Mouse (Mus musculus) heart, embryonic 10.5 days (tissue): ENCODE data around the gene 7530416G11Rik. TPM values are rescaled to one million over a fixed set of nuclear protein-coding genes. Genes with fewer than 3 reads are reported as not detected.

Experiments used
- DNase-seq: peaks from one replicate; pipeline ENCODE4 v3.0.0-alpha.2; 2017; ENCODE audit warnings: low spot score
- H3K27ac ChIP-seq: fragments of 300-500 bp; sonication (generic); 2 replicates; pipeline ENCODE4 v1.5.1; 2016; ENCODE audit warnings: mild to moderate bottlenecking
- H3K27me3 ChIP-seq: fragments of 300-500 bp; sonication (generic); 2 replicates; pipeline ENCODE4 v1.6.1; 2016; ENCODE audit warnings: mild to moderate bottlenecking; ENCODE audit not compliant: poor library complexity, insufficient read depth, severe bottlenecking
- H3K36me3 ChIP-seq: fragments of 300-500 bp; sonication (generic); 2 replicates; pipeline ENCODE4 v1.6.1; 2016; ENCODE audit warnings: mild to moderate bottlenecking, moderate library complexity
- H3K4me1 ChIP-seq: fragments of 300-500 bp; sonication (generic); 2 replicates; pipeline ENCODE4 v1.6.1; 2016; ENCODE audit warnings: mild to moderate bottlenecking
- H3K4me3 ChIP-seq: fragments of 300-500 bp; sonication (generic); 2 replicates; pipeline ENCODE4 v1.5.1; 2016; ENCODE audit warnings: mild to moderate bottlenecking, moderate library complexity
- H3K9me3 ChIP-seq: fragments of 300-500 bp; sonication (generic); 2 replicates; pipeline ENCODE4 v1.6.1; 2016; ENCODE audit warnings: mild to moderate bottlenecking, moderate library complexity
- whole genome bisulfite sequencing: fragments of 180-500 bp; shearing (Covaris S2); methylation state at CpG from one replicate; pipeline ENCODE4 v1.1.7; 2016; 5-methylcytosine and 5-hydroxymethylcytosine counted together
- polyA plus RNA-seq: library from polyadenylated mRNA; unstranded; fragments of >200 nt; fragmentation: Nextera tagmentation; extraction: Ambion mirVana; gene quantifications from 2 replicates; pipeline ENCODE4 v1.2.1, GENCODE M21; 2016

The 7530416G11Rik gene
- polyA plus RNA-seq = not detected in 2 replicates

- Histone ChIP-seq H3K9me3 (no peaks in the 10 kb centered on the region), H3K27ac (no peak within 1 kb of the TSS), H3K4me3 (no peak within 1 kb of the TSS), H3K4me1 (peaks cover 16% of the 10 kb centered on the region), H3K36me3 (no peaks in the 10 kb centered on the region), H3K27me3 (peaks cover 50% of the 10 kb centered on the region)
- 77% methylated on average over 8 of the region's 8 CpGs for whole genome bisulfite sequencing
- DNase-seq = no peak
These were observed at the start of gene 7530416G11Rik for GRCm38 (mm10) chr15:85503127-85503526. Gene 7530416G11Rik, minus strand, starts transcription at chr15:85503227.

- DNase-seq = no peak
- peaks cover 39% of the 10 kb centered on the region for H3K4me1 ChIP-seq
- no peak overlapping the region for H3K4me3 ChIP-seq
- WGBS = 82% methylated on average over 4 of the region's 4 CpGs
- H3K9me3 ChIP-seq = no peaks in the 10 kb centered on the region
- no peaks in the 10 kb centered on the region for H3K36me3 ChIP-seq
- peaks cover 29% of the 10 kb centered on the region for H3K27me3 ChIP-seq
- no peak overlapping the region for H3K27ac ChIP-seq
These were observed 43.5 kb upstream of the 7530416G11Rik start for GRCm38 (mm10) chr15:85546500-85546899.

- H3K27me3 ChIP-seq = peaks cover 36% of the 10 kb centered on the region
- H3K36me3 ChIP-seq = no peaks in the 10 kb centered on the region
- WGBS = 60% methylated on average over 5 of the region's 5 CpGs
- no peak for DNase-seq
- peaks cover 39% of the 10 kb centered on the region for H3K4me1 ChIP-seq
- no peak overlapping the region for H3K27ac ChIP-seq
- no peaks in the 10 kb centered on the region for H3K9me3 ChIP-seq
- no peak overlapping the region for H3K4me3 ChIP-seq
These were observed 42.3 kb upstream of the 7530416G11Rik start for GRCm38 (mm10) chr15:85545369-85545768.

GRCm38 (mm10) chr15:85538170-85538569 is 35.1 kb upstream of the 7530416G11Rik start:
- Histone ChIP-seq H3K27me3 (peaks cover 86% of the 10 kb centered on the region), H3K4me3 (no peak overlapping the region), H3K27ac (no peak overlapping the region), H3K4me1 (peaks cover 36% of the 10 kb centered on the region), H3K36me3 (no peaks in the 10 kb centered on the region), H3K9me3 (no peaks in the 10 kb centered on the region)
- DNase-seq = no peak
- WGBS = 61% methylated on average over 11 of the region's 11 CpGs

- Histone ChIP-seq H3K36me3 (no peaks in the 10 kb centered on the region), H3K27ac (no peak overlapping the region), H3K4me3 (no peak overlapping the region), H3K9me3 (no peaks in the 10 kb centered on the region), H3K27me3 (peaks cover 83% of the 10 kb centered on the region), H3K4me1 (peaks cover 26% of the 10 kb centered on the region)
- 68% methylated on average over 25 of the region's 25 CpGs for WGBS
- DNase-seq = no peak
These were observed 34.1 kb upstream of the 7530416G11Rik start for GRCm38 (mm10) chr15:85537151-85537550.

GRCm38 (mm10) chr15:85534646-85535045 is 31.6 kb upstream of the 7530416G11Rik start:
- Histone ChIP-seq H3K27ac (no peak overlapping the region), H3K27me3 (peaks cover 85% of the 10 kb centered on the region), H3K9me3 (no peaks in the 10 kb centered on the region), H3K4me3 (no peak overlapping the region), H3K4me1 (peaks cover 29% of the 10 kb centered on the region), H3K36me3 (no peaks in the 10 kb centered on the region)
- DNase-seq = no peak
- 74% methylated on average over 6 of the region's 6 CpGs for WGBS

GRCm38 (mm10) chr15:85534215-85534614 is 31.2 kb upstream of the 7530416G11Rik start:
- no peak for DNase-seq
- Histone ChIP-seq H3K4me3 (no peak overlapping the region), H3K9me3 (no peaks in the 10 kb centered on the region), H3K27me3 (peaks cover 86% of the 10 kb centered on the region), H3K27ac (0 out of 2 replicates have a peak overlapping the region, but pooled peaks have one; percentile 10), H3K4me1 (peaks cover 26% of the 10 kb centered on the region), H3K36me3 (no peaks in the 10 kb centered on the region)
- 72% methylated on average over 8 of the region's 8 CpGs for WGBS

GRCm38 (mm10) chr15:85532063-85532462 is 29.0 kb upstream of the 7530416G11Rik start:
- Histone ChIP-seq H3K27me3 (peaks cover 71% of the 10 kb centered on the region), H3K4me3 (no peak overlapping the region), H3K9me3 (no peaks in the 10 kb centered on the region), H3K36me3 (no peaks in the 10 kb centered on the region), H3K4me1 (peaks cover 16% of the 10 kb centered on the region), H3K27ac (no peak overlapping the region)
- DNase-seq = no peak
- WGBS = 71% methylated on average over 3 of the region's 3 CpGs

GRCm38 (mm10) chr15:85529911-85530310 is 26.9 kb upstream of the 7530416G11Rik start:
- no peak overlapping the region for H3K4me3 ChIP-seq
- H3K9me3 ChIP-seq = no peaks in the 10 kb centered on the region
- WGBS = 59% methylated on average over 3 of the region's 3 CpGs
- no peak overlapping the region for H3K27ac ChIP-seq
- DNase-seq = no peak
- H3K27me3 ChIP-seq = peaks cover 58% of the 10 kb centered on the region
- H3K4me1 ChIP-seq = peaks cover 16% of the 10 kb centered on the region
- no peaks in the 10 kb centered on the region for H3K36me3 ChIP-seq

- H3K27ac ChIP-seq = no peak overlapping the region
- no peak overlapping the region for H3K4me3 ChIP-seq
- WGBS = 26% methylated on average over 12 of the region's 12 CpGs
- no peak for DNase-seq
- peaks cover 26% of the 10 kb centered on the region for H3K4me1 ChIP-seq
- H3K36me3 ChIP-seq = no peaks in the 10 kb centered on the region
- H3K27me3 ChIP-seq = peaks cover 53% of the 10 kb centered on the region
- no peaks in the 10 kb centered on the region for H3K9me3 ChIP-seq
These were observed 21.4 kb upstream of the 7530416G11Rik start for GRCm38 (mm10) chr15:85524404-85524950.

- Histone ChIP-seq H3K9me3 (no peaks in the 10 kb centered on the region), H3K36me3 (no peaks in the 10 kb centered on the region), H3K27me3 (peaks cover 57% of the 10 kb centered on the region), H3K4me3 (peak overlapping the region; percentile 38), H3K4me1 (peaks cover 30% of the 10 kb centered on the region), H3K27ac (peak overlapping the region; percentile 76)
- 7% methylated on average over 14 of the region's 14 CpGs for WGBS
- DNase-seq = no peak
These were observed 20.4 kb upstream of the 7530416G11Rik start for GRCm38 (mm10) chr15:85523173-85523991.

GRCm38 (mm10) chr15:85519438-85519837 is 16.4 kb upstream of the 7530416G11Rik start:
- no peaks in the 10 kb centered on the region for H3K9me3 ChIP-seq
- H3K27me3 ChIP-seq = peaks cover 45% of the 10 kb centered on the region
- H3K27ac ChIP-seq = no peak overlapping the region
- WGBS = 60% methylated on average over 4 of the region's 4 CpGs
- no peak for DNase-seq
- no peaks in the 10 kb centered on the region for H3K36me3 ChIP-seq
- peaks cover 20% of the 10 kb centered on the region for H3K4me1 ChIP-seq
- H3K4me3 ChIP-seq = no peak overlapping the region

- peaks cover 32% of the 10 kb centered on the region; the same call in 1 of the 2 replicates for H3K27me3 ChIP-seq
These were observed 4.5 kb upstream of the 7530416G11Rik start for GRCm38 (mm10) chr15:85507370-85508014.

More at GRCm38 (mm10) chr15:85507370-85508014, 4.5 kb upstream of the 7530416G11Rik start:
- Histone ChIP-seq H3K36me3 (no peaks in the 10 kb centered on the region), H3K9me3 (no peaks in the 10 kb centered on the region), H3K4me3 (no peak overlapping the region), H3K4me1 (peaks cover 16% of the 10 kb centered on the region), H3K27ac (peak overlapping the region; percentile 29; the same call in 1 of the 2 replicates)
- 74% methylated on average over 32 of the region's 32 CpGs for WGBS
- no peak for DNase-seq
